Mouse (Mus musculus): ENCODE measurements around the gene Gale.

GRCm38 (mm10) chr4:135987714-135988113, 24.2 kb downstream of the Gale start:
- TF ChIP-seq CTCF (IDR thresholded peaks at IDR 0.05; ENCODE audit: low read depth) (no peak), EP300 (optimal IDR thresholded peaks at IDR 0.05) (no peak)
